Mouse (Mus musculus): ENCODE results near the gene Slc25a22. TPM values are rescaled to one million over a fixed set of nuclear protein-coding genes. Genes with fewer than 3 reads are reported as not detected.
"Not testable (repeated sequence)": the region's sequence is repeated elsewhere in the genome, so short reads cannot be mapped to it uniquely, and the experiment has no call there.

Gene Slc25a22
- polyA plus RNA-seq, 2 experiments: 11.0 to 19.6 TPM

DNA sequence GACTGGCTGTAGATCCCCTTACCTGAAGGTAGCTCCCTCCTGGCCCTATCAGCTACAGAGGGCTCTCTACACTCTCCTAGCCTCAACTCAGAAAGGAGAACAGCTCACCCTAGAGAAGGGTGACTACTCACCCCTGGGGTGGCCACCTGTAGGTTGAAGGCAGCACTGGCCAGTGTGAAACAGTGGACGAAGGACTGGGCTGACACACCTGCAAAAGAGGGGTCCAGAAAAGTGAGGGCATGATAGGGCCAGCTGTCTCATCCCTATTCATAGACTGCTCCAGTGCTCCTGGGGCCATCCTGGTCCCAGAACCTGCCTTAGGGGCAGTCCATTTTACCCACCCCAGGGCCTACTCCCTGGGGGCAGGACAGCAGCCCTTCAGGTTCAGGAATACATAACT is 26.0 kb downstream of the Slc25a22 start:
- peaks cover 4% of the 10 kb centered on the region; the same call in 1 of the 2 replicates for H3K36me3 ChIP-seq (replicated peaks; ENCODE audit: control insufficient read depth, insufficient read depth, low read depth)
- H3K9ac ChIP-seq (replicated peaks): no peak overlapping the region
- H3K4me1 ChIP-seq (replicated peaks; ENCODE audit: control insufficient read depth in 2 of 2, insufficient read depth in 2 of 2, low read length in 1 of 2): peaks cover 11 to 14% of the 10 kb centered on the region in 2 experiments
- H3K27ac ChIP-seq: no peak overlapping the region
- DNase-seq (ENCODE audit: low read depth in 3 of 3, low spot score in 3 of 3) (no peak), ATAC-seq (ENCODE audit: insufficient read depth) (no peak)
- TF ChIP-seq EP300 (IDR thresholded peaks at IDR 0.05; ENCODE audit: low read depth) (no peak), CTCF (IDR thresholded peaks at IDR 0.05; ENCODE audit: low read depth) (no peak)
- no peak overlapping the region for H3K4me3 ChIP-seq (ENCODE audit: insufficient read depth in 1 of 2, low read depth in 2 of 2, low read length in 2 of 2)
- no peak overlapping the region for H3K4me2 ChIP-seq (ENCODE audit: low read depth)
- no peaks in the 10 kb centered on the region for H3K9me3 ChIP-seq (ENCODE audit: control insufficient read depth, low read length)
- 77% methylated on average over 1 of the region's 1 CpGs for WGBS (ENCODE audit: insufficient replicate concordance)
- H3K27me3 ChIP-seq (ENCODE audit: control insufficient read depth, insufficient read depth, low read length): no peaks in the 10 kb centered on the region

DNA sequence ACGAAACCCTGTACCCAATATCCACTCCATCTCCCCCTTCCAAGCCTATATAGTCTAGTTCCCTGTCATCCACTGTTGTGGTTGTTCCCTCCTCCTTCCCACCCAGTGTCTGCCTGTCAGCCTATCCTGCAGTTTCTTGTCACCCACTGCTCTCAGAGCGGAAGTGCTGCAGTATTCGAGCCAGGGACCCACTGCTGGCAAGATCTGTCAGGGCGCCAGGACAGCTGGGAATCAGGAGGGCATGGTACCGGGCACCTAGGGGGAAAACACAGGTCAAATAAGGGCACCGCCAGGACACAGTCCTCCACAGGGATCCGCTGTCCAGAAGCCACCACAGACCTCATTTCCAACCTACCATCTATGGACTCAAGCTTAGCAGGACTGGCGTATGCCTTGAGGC is 27.1 kb downstream of the Slc25a22 start:
- H3K27ac ChIP-seq: no peak overlapping the region
- no peaks in the 10 kb centered on the region for H3K27me3 ChIP-seq (ENCODE audit: control insufficient read depth, insufficient read depth, low read length)
- H3K4me3 ChIP-seq (ENCODE audit: insufficient read depth in 1 of 2, low read depth in 2 of 2, low read length in 2 of 2): no peak overlapping the region
- H3K4me2 ChIP-seq (ENCODE audit: low read depth): no peak overlapping the region
- ATAC-seq (ENCODE audit: insufficient read depth) (no peak), DNase-seq (ENCODE audit: low read depth in 3 of 3, low spot score in 3 of 3) (no peak)
- peaks cover 11 to 14% of the 10 kb centered on the region in 2 experiments for H3K4me1 ChIP-seq (replicated peaks; ENCODE audit: control insufficient read depth in 2 of 2, insufficient read depth in 2 of 2, low read length in 1 of 2)
- TF ChIP-seq EP300 (IDR thresholded peaks at IDR 0.05; ENCODE audit: low read depth): no peak
- TF ChIP-seq CTCF (IDR thresholded peaks at IDR 0.05; ENCODE audit: low read depth): no peak
- H3K36me3 ChIP-seq (replicated peaks; ENCODE audit: control insufficient read depth, insufficient read depth, low read depth): peaks cover 4% of the 10 kb centered on the region; the same call in 1 of the 2 replicates
- no peak overlapping the region for H3K9ac ChIP-seq (replicated peaks)
- no peaks in the 10 kb centered on the region for H3K9me3 ChIP-seq (ENCODE audit: control insufficient read depth, low read length)
- 86% methylated on average over 8 of the region's 8 CpGs for WGBS (ENCODE audit: insufficient replicate concordance)

DNA sequence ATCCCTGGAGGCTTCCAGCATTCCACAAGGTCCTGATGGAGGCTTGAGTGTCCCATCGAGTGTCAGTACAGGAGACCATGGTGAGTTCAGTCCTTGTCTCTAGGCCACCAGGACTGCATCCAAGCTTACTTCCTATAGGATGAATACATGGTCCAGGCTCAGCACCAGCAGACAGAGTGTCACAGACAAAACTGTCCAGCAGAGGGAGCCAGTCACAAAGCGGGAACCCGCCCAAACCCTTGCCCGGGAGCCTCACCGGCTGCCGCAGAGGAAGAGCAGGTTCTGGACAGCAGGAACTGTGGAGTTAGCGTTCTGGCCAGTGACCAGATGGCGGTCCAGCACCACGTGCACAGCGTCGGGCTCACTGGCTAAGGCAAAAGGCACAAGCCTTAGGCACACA is 28.9 kb downstream of the Slc25a22 start:
- H3K27ac ChIP-seq: no peak overlapping the region
- H3K9ac ChIP-seq (replicated peaks): no peak overlapping the region
- H3K27me3 ChIP-seq (ENCODE audit: control insufficient read depth, insufficient read depth, low read length): no peaks in the 10 kb centered on the region
- peaks cover 13% of the 10 kb centered on the region; the same call in 1 of the 2 replicates for H3K36me3 ChIP-seq (replicated peaks; ENCODE audit: control insufficient read depth, insufficient read depth, low read depth)
- TF ChIP-seq EP300 (IDR thresholded peaks at IDR 0.05; ENCODE audit: low read depth) (no peak), CTCF (IDR thresholded peaks at IDR 0.05; ENCODE audit: low read depth) (peak; percentile 98)
- peak in 2 of 3 experiments; percentile 61 to 67 for DNase-seq (ENCODE audit: low read depth in 3 of 3, low spot score in 3 of 3)
- 10% methylated on average over 11 of the region's 11 CpGs for WGBS (ENCODE audit: insufficient replicate concordance)
- H3K4me3 ChIP-seq (ENCODE audit: insufficient read depth in 1 of 2, low read depth in 2 of 2, low read length in 2 of 2): no peak overlapping the region
- H3K4me2 ChIP-seq (ENCODE audit: low read depth): no peak overlapping the region
- H3K4me1 ChIP-seq (replicated peaks; ENCODE audit: control insufficient read depth in 2 of 2, insufficient read depth in 2 of 2, low read length in 1 of 2): peaks cover 3 to 6% of the 10 kb centered on the region in 2 experiments; a peak in 3 of 4 replicates
- H3K9me3 ChIP-seq (ENCODE audit: control insufficient read depth, low read length): no peaks in the 10 kb centered on the region
- peak; percentile 56 for ATAC-seq (ENCODE audit: insufficient read depth)

DNA sequence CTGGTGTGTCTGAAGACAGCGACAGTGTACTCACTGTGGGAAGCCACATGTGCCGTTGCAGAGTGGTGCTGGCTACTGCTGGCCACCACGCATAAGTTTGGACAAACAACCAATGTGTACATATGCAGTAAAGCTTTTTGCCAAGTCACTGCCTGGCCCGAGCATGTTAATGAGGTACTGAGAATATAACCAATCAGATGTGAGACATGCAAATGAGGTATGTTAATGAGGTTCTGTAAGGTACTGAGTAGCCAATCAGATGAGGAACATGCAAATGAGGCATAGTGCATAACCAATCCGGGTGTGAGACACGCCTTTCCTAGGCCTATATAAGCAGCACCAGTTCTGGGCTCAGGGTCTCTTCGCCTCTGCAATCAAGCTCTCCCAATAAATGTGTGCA is 30.0 kb downstream of the Slc25a22 start:
- peaks cover 23% of the 10 kb centered on the region for H3K36me3 ChIP-seq (replicated peaks; ENCODE audit: control insufficient read depth, insufficient read depth, low read depth)
- not testable (repeated sequence) for ATAC-seq (ENCODE audit: insufficient read depth); H3K4me1 ChIP-seq (replicated peaks; ENCODE audit: control insufficient read depth in 2 of 2, insufficient read depth in 2 of 2, low read length in 1 of 2); H3K4me2 ChIP-seq (ENCODE audit: low read depth); DNase-seq (ENCODE audit: low read depth in 3 of 3, low spot score in 3 of 3); H3K27me3 ChIP-seq (ENCODE audit: control insufficient read depth, insufficient read depth, low read length); H3K4me3 ChIP-seq (ENCODE audit: insufficient read depth in 1 of 2, low read depth in 2 of 2, low read length in 2 of 2); H3K9ac ChIP-seq (replicated peaks); H3K27ac ChIP-seq; H3K9me3 ChIP-seq (ENCODE audit: control insufficient read depth, low read length)
- WGBS (ENCODE audit: insufficient replicate concordance): 83% methylated on average over 7 of the region's 7 CpGs

DNA sequence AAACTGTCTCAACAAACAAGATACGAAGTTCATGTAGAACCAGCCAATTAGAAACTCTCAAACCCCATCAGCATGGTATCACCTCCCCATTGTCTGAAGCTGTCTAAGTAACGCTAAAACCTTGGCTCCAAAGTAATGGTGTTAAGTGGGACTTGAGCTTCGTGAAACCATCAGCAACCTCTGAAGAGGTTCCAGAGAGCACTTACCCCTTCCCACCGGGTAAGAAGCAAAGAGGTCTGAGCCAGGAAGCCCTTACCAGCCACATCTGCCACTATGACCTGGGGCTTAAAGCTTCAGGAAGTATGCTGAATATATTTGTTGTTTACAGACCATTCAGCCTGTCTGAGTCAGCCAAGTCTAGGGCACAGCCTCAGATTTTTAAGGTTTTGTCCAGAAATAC is 32.2 kb downstream of the Slc25a22 start:
- Histone ChIP-seq H3K27me3 (ENCODE audit: control insufficient read depth, insufficient read depth, low read length) (no peaks in the 10 kb centered on the region), H3K4me3 (ENCODE audit: insufficient read depth in 1 of 2, low read depth in 2 of 2, low read length in 2 of 2) (no peak overlapping the region), H3K36me3 (replicated peaks; ENCODE audit: control insufficient read depth, insufficient read depth, low read depth) (peaks cover 44% of the 10 kb centered on the region), H3K4me1 (replicated peaks; ENCODE audit: control insufficient read depth in 2 of 2, insufficient read depth in 2 of 2, low read length in 1 of 2) (no peaks in the 10 kb centered on the region; a peak in 1 of 4 replicates), H3K9ac (replicated peaks) (no peak overlapping the region), H3K27ac (no peak overlapping the region), H3K4me2 (ENCODE audit: low read depth) (no peak overlapping the region), H3K9me3 (ENCODE audit: control insufficient read depth, low read length) (no peaks in the 10 kb centered on the region)
- no peak for ATAC-seq (ENCODE audit: insufficient read depth)
- DNase-seq (ENCODE audit: low read depth in 3 of 3, low spot score in 3 of 3): no peak
- 66% methylated on average over 4 of the region's 4 CpGs for WGBS (ENCODE audit: insufficient replicate concordance)
- no peak for TF ChIP-seq EP300 (IDR thresholded peaks at IDR 0.05; ENCODE audit: low read depth)
- TF ChIP-seq CTCF (IDR thresholded peaks at IDR 0.05; ENCODE audit: low read depth): no peak

Measured in liver, embryonic 14.5 days (tissue).